Mouse (Mus musculus): Measurements from ENCODE around the gene Mrps6. TPM values are rescaled to one million over a fixed set of nuclear protein-coding genes. Genes with fewer than 3 reads are reported as not detected.

Mrps6 gene
- 49.0 and 59.1 TPM in 2 replicates for polyA plus RNA-seq (2012; rRNA removed)

DNA sequence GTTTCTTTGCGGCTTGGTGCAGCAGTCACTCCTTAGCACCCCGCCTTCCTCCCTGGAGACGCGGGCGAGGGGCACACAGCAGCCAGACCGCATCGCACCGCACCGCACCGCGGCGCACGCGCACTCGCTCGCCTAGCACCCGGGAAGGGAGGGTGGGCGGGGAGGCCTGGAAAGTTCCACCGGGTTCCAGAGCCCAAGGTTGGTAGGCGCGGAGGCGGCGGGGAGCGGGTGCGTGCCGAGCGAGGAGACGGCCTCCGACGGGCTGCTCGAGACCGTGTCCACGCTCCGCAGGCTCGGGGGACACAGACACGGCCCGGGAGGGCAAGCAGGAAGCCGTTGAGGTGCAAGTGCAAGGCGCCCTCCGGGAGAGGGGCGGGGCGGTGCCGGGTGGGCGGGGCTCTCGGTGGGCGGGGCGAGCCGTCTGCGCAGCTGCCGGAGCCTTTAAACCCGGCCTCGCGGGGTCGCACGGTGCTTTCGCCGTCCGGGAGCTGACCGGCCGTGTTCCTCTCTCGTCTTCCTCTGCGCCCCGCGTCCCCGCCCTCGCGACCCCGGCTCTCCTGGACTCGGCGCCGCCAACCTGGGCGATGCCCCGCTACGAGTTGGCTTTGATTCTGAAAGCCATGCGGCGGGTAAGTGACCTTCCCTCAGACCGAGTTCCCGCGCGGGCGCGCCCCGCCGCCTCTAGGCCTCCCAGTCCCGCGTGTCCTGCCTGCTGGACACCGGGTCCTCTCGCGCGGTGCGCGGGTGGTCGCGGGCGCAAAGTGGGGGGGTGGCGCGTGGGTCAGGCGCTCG is at the start of gene Mrps6, which contains the start of the genes Gm49711 and Slc5a3:
Mrps6 (plus strand) TSS at position 419 of the 792 bp plus-strand sequence.
Gm49711 (plus strand) TSS at position 465 of the 792 bp plus-strand sequence.
Slc5a3 (plus strand) TSS at position 471 of the 792 bp plus-strand sequence.

Other genes with a start within 250 kb of the Mrps6 start
- gene Gm49711, start within 50 bp of the Mrps6 start, polyA plus RNA-seq (2012; rRNA removed): 0.17 and 0.21 TPM in 2 replicates
- 3.5 and 4.9 TPM in 2 replicates for gene Slc5a3, start 52 bp downstream of the Mrps6 start, polyA plus RNA-seq (2012; rRNA removed)
- 1.0 and 1.1 TPM in 2 replicates for gene Kcne2, start 234.1 kb downstream of the Mrps6 start, polyA plus RNA-seq (2012; rRNA removed)
- gene Smim11, start 243.0 kb downstream of the Mrps6 start, polyA plus RNA-seq (2012; rRNA removed): 49.6 and 103 TPM in 2 replicates